In genomic region chr2:158523060-158523459, GRCm38 (mm10) we compare ENCODE assay signal across 11 mouse cellular contexts. TPM values are rescaled to one million over a fixed set of nuclear protein-coding genes. Genes with fewer than 3 reads are reported as not detected.
DNase-seq lines count a peak whose midpoint lies in the region.
"Had no signal": no experiment of that assay in that cellular context is flagged by ENCODE, and none has a peak within 500 bp of the region (broad histone marks: within the 10 kb centered on the region; RNA-seq: fewer than 3 reads in every experiment).

No protein-coding gene starts in this region.

- peak; percentile 15 to 40 for DNase-seq in heart, postnatal 10 days
- DNase-seq in heart, postnatal 25 days (ENCODE audit: low spot score), result no peak
- peak; percentile 41 for DNase-seq in Muller cell, postnatal 12 days (ENCODE audit: inconsistent ontology term)
- peak; percentile 73 for DNase-seq in kidney, adult 9 months
- DNase-seq in lung, postnatal 14 days, result peak; percentile 60
- no peak for DNase-seq in gastrocnemius, adult 8-10 months (ENCODE audit: low spot score in 2 of 2)
- no peak for DNase-seq in B cell, adult 2 months
- no peak for DNase-seq in spleen, postnatal 36 days (ENCODE audit: low spot score in 2 of 2)
- DNase-seq: cerebellum, adult 9-10 months; left cerebral cortex, postnatal 4 days; right cerebral cortex, postnatal 25 days had no signal

- intact Hi-C loops in heart, postnatal 10 days (cut with DNase I), result no loop called here
- intact Hi-C loops in heart, postnatal 25 days (cut with DNase I), result no loop called here

RNA-seq across cellular contexts. Expression of gene Arhgap40, which starts 10.5 kb away (rescaled TPM):
- not detected for total RNA-seq in heart, postnatal 10 days (2021)
- not detected for total RNA-seq in heart, postnatal 25 days (2021)
- not detected for total RNA-seq in gastrocnemius, adult 8-10 months (2022)

RNA-seq across cellular contexts. Expression of gene Adig, which starts 20.6 kb away (rescaled TPM):
- 10 to 100 TPM in 1 of 2 experiments, 1 to 10 TPM in 1; 5.5 to 19.7 TPM for total RNA-seq in heart, postnatal 10 days (2021)
- total RNA-seq in heart, postnatal 25 days (2021), result 1 to 10 TPM in 1 of 2 experiments, under 1 TPM in 1; 0.75 to 3.3 TPM
- total RNA-seq in gastrocnemius, adult 8-10 months (2022), result 1 to 10 TPM in 3 of 4 experiments, under 1 TPM in 1; 0.70 to 7.2 (median 6.0) TPM
- total RNA-seq: left cerebral cortex, postnatal 4 days had no signal

Comparison
In these comparisons a context has a peak if more than half of its experiments do, and no peak if none do; other contexts are left out.
1. DNase-seq: peak in heart, postnatal 10 days (2 of 2), Muller cell, postnatal 12 days (single experiment), kidney, adult 9 months (single experiment) and lung, postnatal 14 days (single experiment); none in heart, postnatal 25 days (single experiment), gastrocnemius, adult 8-10 months (0 of 2), B cell, adult 2 months (0 of 2) and spleen, postnatal 36 days (0 of 2).